Mouse (Mus musculus): ENCODE measurements around the gene Rasl10a. TPM values are rescaled to one million over a fixed set of nuclear protein-coding genes. Genes with fewer than 3 reads are reported as not detected.

The Rasl10a gene
- total and polyA plus RNA-seq, 2 experiments from 2014 or later: 4.7 to 4.8 TPM

- Histone ChIP-seq H3K27me3 (ENCODE audit: insufficient read depth, low read length) (no peaks in the 10 kb centered on the region), H3K9ac (replicated peaks; ENCODE audit: low read length) (no peak overlapping the region), H3K27ac (no peak overlapping the region), H3K36me3 (ENCODE audit: insufficient read depth, low read length) (peaks cover 12% of the 10 kb centered on the region; the same call in 1 of the 2 replicates), H3K4me3 (ENCODE audit: low read length) (no peak overlapping the region), H3K9me3 (ENCODE audit: low read length) (no peaks in the 10 kb centered on the region), H3K4me1 (ENCODE audit: insufficient read depth, low read length) (peaks cover 13% of the 10 kb centered on the region), H3K4me2 (ENCODE audit: low read depth, low read length) (no peak overlapping the region; the same call in 1 of the 2 replicates)
- no peak for ATAC-seq
- TF ChIP-seq CTCF (IDR thresholded peaks at IDR 0.05; ENCODE audit: low read depth): no peak
- DNase-seq (ENCODE audit: low spot score): no peak
- WGBS: 85% methylated on average over 6 of the region's 6 CpGs
Measured at GRCm38 (mm10) chr11:5101641-5102040, 43.7 kb downstream of the Rasl10a start.

GRCm38 (mm10) chr11:5102384-5102783 is 44.5 kb downstream of the Rasl10a start:
- Histone ChIP-seq H3K9ac (replicated peaks; ENCODE audit: low read length) (no peak overlapping the region), H3K36me3 (ENCODE audit: insufficient read depth, low read length) (peaks cover 12% of the 10 kb centered on the region; the same call in 1 of the 2 replicates), H3K4me3 (ENCODE audit: low read length) (no peak overlapping the region), H3K27me3 (ENCODE audit: insufficient read depth, low read length) (no peaks in the 10 kb centered on the region), H3K9me3 (ENCODE audit: low read length) (no peaks in the 10 kb centered on the region), H3K27ac (no peak overlapping the region), H3K4me2 (ENCODE audit: low read depth, low read length) (no peak overlapping the region), H3K4me1 (ENCODE audit: insufficient read depth, low read length) (peaks cover 8% of the 10 kb centered on the region)
- ATAC-seq (no peak), DNase-seq (ENCODE audit: low spot score) (no peak)
- 93% methylated on average over 7 of the region's 7 CpGs for WGBS
- TF ChIP-seq CTCF (IDR thresholded peaks at IDR 0.05; ENCODE audit: low read depth): no peak

GRCm38 (mm10) chr11:5103986-5104509 is 46.1 kb downstream of the Rasl10a start:
- Histone ChIP-seq H3K27ac (no peak overlapping the region), H3K4me3 (ENCODE audit: low read length) (no peak overlapping the region), H3K4me1 (ENCODE audit: insufficient read depth, low read length) (peaks cover 8% of the 10 kb centered on the region), H3K9ac (replicated peaks; ENCODE audit: low read length) (0 out of 2 replicates have a peak overlapping the region, but pooled peaks have one; percentile 9), H3K36me3 (ENCODE audit: insufficient read depth, low read length) (peaks cover 12% of the 10 kb centered on the region; the same call in 1 of the 2 replicates), H3K27me3 (ENCODE audit: insufficient read depth, low read length) (no peaks in the 10 kb centered on the region), H3K4me2 (ENCODE audit: low read depth, low read length) (no peak overlapping the region), H3K9me3 (ENCODE audit: low read length) (no peaks in the 10 kb centered on the region)
- ATAC-seq (no peak), DNase-seq (ENCODE audit: low spot score) (no peak)
- TF ChIP-seq CTCF (IDR thresholded peaks at IDR 0.05; ENCODE audit: low read depth): no peak
- 95% methylated on average over 4 of the region's 4 CpGs for WGBS

GRCm38 (mm10) chr11:5109441-5109840 is 51.5 kb downstream of the Rasl10a start:
- peaks cover 5% of the 10 kb centered on the region; the same call in 1 of the 2 replicates for H3K36me3 ChIP-seq (ENCODE audit: insufficient read depth, low read length)
- DNase-seq (ENCODE audit: low spot score): no peak
- ATAC-seq: no peak
- 58% methylated on average over 8 of the region's 8 CpGs for WGBS
- no peak overlapping the region for H3K4me2 ChIP-seq (ENCODE audit: low read depth, low read length)
- no peak overlapping the region for H3K9ac ChIP-seq (replicated peaks; ENCODE audit: low read length)
- no peaks in the 10 kb centered on the region for H3K4me1 ChIP-seq (ENCODE audit: insufficient read depth, low read length)
- no peak overlapping the region for H3K27ac ChIP-seq
- no peaks in the 10 kb centered on the region for H3K9me3 ChIP-seq (ENCODE audit: low read length)
- TF ChIP-seq CTCF (IDR thresholded peaks at IDR 0.05; ENCODE audit: low read depth): no peak
- no peak overlapping the region for H3K4me3 ChIP-seq (ENCODE audit: low read length)
- H3K27me3 ChIP-seq (ENCODE audit: insufficient read depth, low read length): no peaks in the 10 kb centered on the region

Small RNA genes within 50 kb of the gene (microRNA-seq; reads per million reads assigned to microRNA genes)
- 0 to 0.18 reads per million in 2 experiments for gene Gm47296

Other genes starting within 250 kb of the Rasl10a start
- 93.1 and 97.6 TPM in 2 replicates for gene Nf2, start 208.6 kb upstream of the Rasl10a start, total RNA-seq (2014; rRNA removed)
- 55.5 and 57.4 TPM in 2 replicates for gene Nf2, start 208.6 kb upstream of the Rasl10a start, polyA plus RNA-seq (2015; fragmentation: Nextera tagmentation; extraction: Ambion mirVana)
- 118 and 140 TPM in 2 replicates for gene Nipsnap1, start 184.2 kb upstream of the Rasl10a start, total RNA-seq (2014; rRNA removed)
- 114 and 116 TPM in 2 replicates for gene Nipsnap1, start 184.2 kb upstream of the Rasl10a start, polyA plus RNA-seq (2015; fragmentation: Nextera tagmentation; extraction: Ambion mirVana)
- gene Thoc5, start 162.8 kb upstream of the Rasl10a start, total RNA-seq (2014; rRNA removed): 30.3 and 37.8 TPM in 2 replicates
- gene Thoc5, start 162.8 kb upstream of the Rasl10a start, polyA plus RNA-seq (2015; fragmentation: Nextera tagmentation; extraction: Ambion mirVana): 36.5 and 38.1 TPM in 2 replicates
- 46.6 and 60.3 TPM in 2 replicates for gene Nefh, start 110.1 kb upstream of the Rasl10a start, total RNA-seq (2014; rRNA removed)
- 21.7 and 22.5 TPM in 2 replicates for gene Nefh, start 110.1 kb upstream of the Rasl10a start, polyA plus RNA-seq (2015; fragmentation: Nextera tagmentation; extraction: Ambion mirVana)
- gene Ap1b1, start 71.3 kb upstream of the Rasl10a start, total RNA-seq (2014; rRNA removed): 141 and 150 TPM in 2 replicates
- 85.3 and 89.1 TPM in 2 replicates for gene Ap1b1, start 71.3 kb upstream of the Rasl10a start, polyA plus RNA-seq (2015; fragmentation: Nextera tagmentation; extraction: Ambion mirVana)
- 38.1 and 40.2 TPM in 2 replicates for gene Gas2l1, start 7.2 kb downstream of the Rasl10a start, total RNA-seq (2014; rRNA removed)
- 16.3 and 17.3 TPM in 2 replicates for gene Gas2l1, start 7.2 kb downstream of the Rasl10a start, polyA plus RNA-seq (2015; fragmentation: Nextera tagmentation; extraction: Ambion mirVana)
- gene Rhbdd3, start 40.8 kb downstream of the Rasl10a start, total RNA-seq (2014; rRNA removed): 48.8 and 54.5 TPM in 2 replicates
- gene Rhbdd3, start 40.8 kb downstream of the Rasl10a start, polyA plus RNA-seq (2015; fragmentation: Nextera tagmentation; extraction: Ambion mirVana): 39.1 and 42.2 TPM in 2 replicates
- 337 and 384 TPM in 2 replicates for gene Ewsr1, start 41.1 kb downstream of the Rasl10a start, total RNA-seq (2014; rRNA removed)
- 371 and 412 TPM in 2 replicates for gene Ewsr1, start 41.1 kb downstream of the Rasl10a start, polyA plus RNA-seq (2015; fragmentation: Nextera tagmentation; extraction: Ambion mirVana)
- gene Emid1, start 94.1 kb downstream of the Rasl10a start, total RNA-seq (2014; rRNA removed): 15.0 and 15.7 TPM in 2 replicates
- 22.7 and 24.2 TPM in 2 replicates for gene Emid1, start 94.1 kb downstream of the Rasl10a start, polyA plus RNA-seq (2015; fragmentation: Nextera tagmentation; extraction: Ambion mirVana)
- gene Kremen1, start 203.4 kb downstream of the Rasl10a start, total RNA-seq (2014; rRNA removed): 14.8 and 18.5 TPM in 2 replicates
- 3.2 and 3.6 TPM in 2 replicates for gene Kremen1, start 203.4 kb downstream of the Rasl10a start, polyA plus RNA-seq (2015; fragmentation: Nextera tagmentation; extraction: Ambion mirVana)

Data from hindbrain, postnatal 0 days (tissue).